In genomic region chr17:51477404-51477803, GRCm38 (mm10) we compare ENCODE assay signal across 21 mouse cellular contexts.
DNase-seq lines count a peak whose midpoint lies in the region; ATAC-seq lines count a peak whose summit lies in the region.
"Had no signal": no experiment of that assay in that cellular context is flagged by ENCODE, and none has a peak within 500 bp of the region (broad histone marks: within the 10 kb centered on the region; RNA-seq: fewer than 3 reads in every experiment).

No protein-coding gene starts in this region.

- H3K9me3 ChIP-seq in heart, embryonic 11.5 days (replicated peaks; ENCODE audit: control insufficient read depth, low read length) = no peaks in the 10 kb centered on the region
- H3K9me3 ChIP-seq: hindbrain, embryonic 15.5 days; kidney, embryonic 15.5 days; liver, embryonic 15.5 days had no signal

- H3K27me3 ChIP-seq in heart, embryonic 11.5 days (ENCODE audit: control insufficient read depth, insufficient read depth, low read length) = no peaks in the 10 kb centered on the region
- H3K27me3 ChIP-seq: embryonic facial prominence, embryonic 13.5 days; heart, embryonic 13.5 days; hindbrain, embryonic 15.5 days; kidney, embryonic 15.5 days; limb, embryonic 12.5 days; liver, embryonic 15.5 days; neural tube, embryonic 13.5 days had no signal

- no peak overlapping the region for H3K4me2 ChIP-seq in heart, embryonic 11.5 days
- H3K4me2 ChIP-seq: embryonic facial prominence, embryonic 13.5 days; heart, embryonic 13.5 days; hindbrain, embryonic 15.5 days; kidney, embryonic 15.5 days; limb, embryonic 12.5 days; liver, embryonic 15.5 days; midbrain, embryonic 11.5 days; neural tube, embryonic 13.5 days had no signal

- ATAC-seq in heart, embryonic 11.5 days (replicated peaks; ENCODE audit: insufficient number of reproducible peaks, low FRiP score, low TSS enrichment) = no peak
- ATAC-seq: intestine, embryonic 16.5 days had no signal

- no peak overlapping the region for H3K27ac ChIP-seq in heart, embryonic 11.5 days (ENCODE audit: low read depth, low read length)
- H3K27ac ChIP-seq: embryonic facial prominence, embryonic 13.5 days; heart, embryonic 13.5 days; hindbrain, embryonic 15.5 days; kidney, embryonic 15.5 days; left cerebral cortex, adult 2 months; limb, embryonic 12.5 days; liver, embryonic 15.5 days; neural tube, embryonic 13.5 days had no signal

- no peak overlapping the region for H3K4me3 ChIP-seq in heart, embryonic 11.5 days (ENCODE audit: low read depth, low read length)
- H3K4me3 ChIP-seq: embryonic facial prominence, embryonic 13.5 days; heart, embryonic 13.5 days; hindbrain, embryonic 15.5 days; kidney, embryonic 15.5 days; left cerebral cortex, adult 2 months; limb, embryonic 12.5 days; liver, embryonic 15.5 days; neural tube, embryonic 13.5 days had no signal

- no peaks in the 10 kb centered on the region for H3K36me3 ChIP-seq in heart, embryonic 11.5 days (ENCODE audit: control insufficient read depth, insufficient read depth, low read length)
- H3K36me3 ChIP-seq: embryonic facial prominence, embryonic 13.5 days; heart, embryonic 13.5 days; hindbrain, embryonic 15.5 days; kidney, embryonic 15.5 days; limb, embryonic 12.5 days; liver, embryonic 15.5 days; neural tube, embryonic 13.5 days had no signal

- 82% methylated on average over 8 of the region's 8 CpGs for WGBS in heart, embryonic 11.5 days (ENCODE audit: insufficient replicate concordance)

- no peaks in the 10 kb centered on the region for H3K4me1 ChIP-seq in heart, embryonic 11.5 days (ENCODE audit: control insufficient read depth, insufficient read depth, low read length)
- H3K4me1 ChIP-seq: embryonic facial prominence, embryonic 13.5 days; heart, embryonic 13.5 days; hindbrain, embryonic 15.5 days; kidney, embryonic 15.5 days; limb, embryonic 12.5 days; liver, embryonic 15.5 days; neural tube, embryonic 13.5 days had no signal

- DNase-seq in heart, adult 8-10 months (ENCODE audit: low spot score) = peak; percentile 28
- DNase-seq in right cerebral cortex, adult 2 months (ENCODE audit: low spot score in 2 of 2) = peak; percentile 3
- DNase-seq in right cerebral cortex, postnatal 14 days = no peak
- DNase-seq in heart, postnatal 4 days = peak; percentile 10
- DNase-seq in cerebellum, postnatal 4 days (ENCODE audit: low spot score in 2 of 2) = no peak
- no peak for DNase-seq in urinary bladder, postnatal 10 days (ENCODE audit: low spot score)
- DNase-seq: adrenal gland, postnatal 25 days; cerebellum, adult 8-10 months; lung, postnatal 14 days; thymus, adult 18-20 months had no signal

- H3K9ac ChIP-seq in heart, embryonic 11.5 days (ENCODE audit: low read depth, low read length) = no peak overlapping the region
- H3K9ac ChIP-seq: embryonic facial prominence, embryonic 13.5 days; heart, embryonic 13.5 days; hindbrain, embryonic 15.5 days; kidney, embryonic 15.5 days; limb, embryonic 12.5 days; liver, embryonic 15.5 days; neural tube, embryonic 13.5 days had no signal

Comparison
In these comparisons a context has a peak if more than half of its experiments do, and no peak if none do; other contexts are left out.
1. DNase-seq: peak in heart, adult 8-10 months (single experiment), right cerebral cortex, adult 2 months (2 of 2) and heart, postnatal 4 days (single experiment); none in right cerebral cortex, postnatal 14 days (single experiment), cerebellum, postnatal 4 days (0 of 2) and urinary bladder, postnatal 10 days (single experiment).